Mouse (Mus musculus): Measurements from ENCODE around the gene Cox6b1.

The Cox6b1 gene

DNA sequence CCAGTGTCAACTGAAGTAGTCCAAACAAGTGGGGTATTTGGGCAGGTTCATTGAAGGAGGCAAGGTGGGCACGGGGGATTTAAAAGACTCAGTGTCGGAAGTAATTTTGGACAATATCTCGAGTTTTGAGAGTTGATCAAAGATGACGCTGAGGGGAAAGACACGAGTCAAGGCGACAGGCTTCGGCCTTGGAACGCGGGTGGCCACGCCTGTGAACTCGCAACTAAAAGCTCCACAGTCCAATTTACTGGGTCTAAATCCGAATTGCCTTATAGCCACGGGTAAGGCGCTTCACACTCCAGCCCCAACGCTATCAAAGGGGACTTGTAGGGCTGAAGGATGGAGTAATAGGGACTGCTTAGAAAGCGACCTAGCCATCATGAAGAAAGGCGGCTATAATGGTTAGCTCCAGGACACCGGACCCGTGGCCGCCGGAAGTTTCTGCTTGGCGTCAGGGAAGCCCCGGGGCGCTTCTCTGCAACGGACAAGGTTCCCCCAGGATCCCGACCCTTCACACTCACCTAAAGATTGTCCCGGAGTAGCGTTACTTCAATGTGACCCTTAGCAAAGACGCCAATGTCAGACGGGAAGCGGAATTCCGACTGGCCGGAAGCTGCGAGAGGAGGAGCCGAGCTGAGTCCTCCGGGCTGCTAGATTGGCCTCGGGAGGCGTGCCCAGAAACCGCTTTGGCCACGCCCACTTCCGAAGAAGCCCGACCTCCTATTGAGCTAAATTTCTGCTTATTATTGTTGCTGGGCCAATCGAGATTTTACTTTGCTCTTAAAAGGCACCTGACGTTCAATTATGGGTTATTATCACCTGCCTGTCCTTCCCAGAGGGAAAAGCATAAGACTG, at the start of gene Cox6b1:
Gene Cox6b1 (minus strand): TSS at position 622 of the 855 bp plus-strand sequence.
- peak; percentile 84 to 87 for DNase-seq

DNA sequence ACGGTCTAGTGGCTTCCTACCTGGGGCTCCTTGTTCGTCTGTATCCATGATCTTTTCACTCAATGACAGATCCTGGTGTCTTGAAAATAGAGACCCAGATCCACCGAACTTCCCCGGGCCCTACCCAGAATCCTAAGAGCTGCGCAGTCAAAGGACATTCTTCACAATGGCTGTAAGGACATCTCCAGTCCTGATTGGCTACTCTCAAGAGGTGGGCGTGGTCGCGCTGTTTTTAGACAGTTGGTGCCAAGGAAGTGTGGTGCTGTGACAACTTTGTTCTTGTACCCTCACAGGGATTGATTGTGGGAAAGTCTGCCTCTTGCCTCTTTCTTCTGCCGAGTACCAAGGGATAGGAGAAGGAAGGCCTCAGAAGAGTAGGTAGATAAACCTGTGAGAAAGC, 45.5 kb upstream of the Cox6b1 start, which contains the start of gene Pmis2:
Gene Pmis2 (minus strand): TSS at position 126 of the 400 bp plus-strand sequence.
- DNase-seq: no peak

DNA sequence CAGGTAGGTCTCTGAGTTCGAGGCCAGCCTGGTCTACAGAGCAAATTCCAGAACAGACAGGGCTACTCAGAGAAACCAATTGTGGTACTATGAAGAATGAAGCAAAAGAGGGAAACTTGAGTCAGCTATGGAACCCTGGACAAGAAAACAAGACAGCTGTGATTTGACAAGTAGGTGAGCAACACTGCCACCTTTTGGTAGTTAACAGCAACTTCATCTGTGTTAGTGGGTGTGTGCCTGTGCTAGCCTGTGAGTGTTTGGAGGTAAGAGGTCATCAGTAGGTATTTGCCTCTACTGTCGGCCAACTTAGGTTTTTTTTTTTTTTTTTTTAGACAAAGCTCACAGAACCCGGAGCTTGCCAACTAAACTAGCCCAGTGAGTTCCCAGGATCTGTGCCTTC, 43.3 kb upstream of the Cox6b1 start:
- DNase-seq: no peak

DNA sequence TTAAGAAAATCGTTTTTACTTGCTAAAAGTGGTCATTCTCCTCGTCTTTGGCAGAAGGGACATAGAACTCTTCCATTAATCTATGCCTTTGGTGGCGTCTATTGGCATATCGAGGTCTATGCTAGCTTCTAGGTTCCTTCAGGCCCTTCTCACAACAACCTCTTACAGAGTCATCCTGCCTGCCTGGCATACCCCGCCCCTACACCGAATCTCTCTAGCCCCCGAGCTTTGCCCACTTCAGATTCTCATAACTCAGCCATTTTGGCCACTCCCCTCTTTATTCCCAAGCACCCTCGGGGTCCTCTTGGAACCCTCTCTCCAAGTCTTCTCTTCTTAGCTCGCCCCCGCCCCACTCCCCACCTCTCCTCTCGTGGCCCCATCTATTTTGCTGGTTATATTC, 39.4 kb upstream of the Cox6b1 start:
- DNase-seq: peak in 1 of 2 experiments; percentile 18

DNA sequence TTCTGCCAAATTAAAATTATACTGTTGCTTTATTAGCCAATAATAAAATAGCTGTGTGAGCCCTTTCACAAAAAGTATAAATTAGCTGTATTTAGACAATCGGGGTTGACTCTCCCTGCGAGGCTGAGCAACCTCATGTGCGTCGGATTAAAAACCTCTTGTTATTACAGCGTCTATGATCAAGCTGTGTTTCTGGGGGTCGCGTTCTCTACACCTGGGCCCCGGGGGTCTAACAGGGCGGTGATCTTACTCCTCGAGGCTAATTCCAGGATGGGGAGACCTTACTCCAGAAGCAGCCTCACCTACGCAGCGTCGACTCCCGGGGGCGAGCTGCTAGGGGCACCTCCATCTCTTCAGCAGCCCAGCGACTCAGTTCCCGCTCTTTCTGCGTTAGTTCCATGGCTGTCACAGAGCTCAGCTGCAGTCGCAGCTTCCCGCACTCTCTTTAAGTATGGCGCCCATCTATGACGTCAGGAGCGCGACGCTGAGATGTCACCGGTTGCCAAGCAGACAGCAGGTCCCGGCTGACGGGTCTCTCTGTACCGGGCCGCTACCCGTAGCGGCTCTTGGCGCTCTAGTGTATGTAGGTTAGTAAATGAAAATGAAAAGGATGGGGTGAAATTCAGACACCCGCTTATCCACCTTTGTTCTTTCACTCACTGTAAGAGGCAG, 38.7 kb upstream of the Cox6b1 start, which contains the start of gene Haus5:
Gene Haus5 (minus strand): TSS at position 466 of the 672 bp plus-strand sequence.
- peak; percentile 90 to 93 for DNase-seq

DNA sequence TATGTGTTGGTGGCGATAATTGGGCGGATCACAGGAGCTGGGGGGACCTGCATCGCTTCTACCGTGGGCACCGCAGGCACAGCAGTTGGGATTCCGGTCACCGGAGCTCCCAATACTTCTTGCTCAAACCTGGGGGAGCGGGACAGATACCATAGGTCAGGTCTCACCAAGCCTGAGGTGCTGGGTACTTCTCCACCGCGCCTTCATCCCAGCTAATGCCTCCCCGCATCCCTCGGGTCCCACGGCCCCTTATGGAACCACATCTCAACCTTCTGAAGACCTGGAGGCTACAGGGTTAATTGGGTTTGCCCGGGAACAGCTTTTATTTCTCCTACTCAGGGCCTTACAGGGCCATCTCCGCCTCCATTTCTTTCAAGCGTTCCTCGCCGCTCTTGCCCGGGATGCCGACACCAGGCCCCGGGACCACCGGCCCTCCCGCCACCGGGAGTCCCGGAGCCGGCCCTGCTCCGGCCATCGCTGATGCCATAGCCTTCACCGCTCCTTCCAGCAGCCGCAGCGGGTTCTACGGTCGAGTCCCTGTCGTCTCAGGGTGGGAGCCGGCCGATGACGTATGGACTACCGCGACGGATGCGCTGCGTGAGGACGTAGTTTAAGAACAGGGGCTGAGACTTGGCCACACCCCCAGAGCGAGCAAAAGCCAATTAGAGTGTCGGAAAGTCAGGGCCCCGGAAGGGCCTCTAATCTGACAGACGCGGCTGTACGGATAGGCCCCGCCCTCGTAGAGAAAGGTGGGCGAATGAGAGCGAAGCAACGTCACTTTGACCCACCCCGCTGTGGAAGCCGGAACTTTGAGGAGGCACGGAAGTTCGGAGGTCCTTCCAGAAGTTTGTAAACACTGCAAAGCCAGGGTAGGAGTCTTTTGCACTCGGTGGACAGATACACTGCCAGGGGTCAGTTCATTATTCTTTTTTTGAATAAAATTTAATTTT, 23.9 kb upstream of the Cox6b1 start, which contains the start of gene Rbm42:
Gene Rbm42 (minus strand): TSS at position 727 of the 950 bp plus-strand sequence.
- peak; percentile 96 to 100 for DNase-seq

DNA sequence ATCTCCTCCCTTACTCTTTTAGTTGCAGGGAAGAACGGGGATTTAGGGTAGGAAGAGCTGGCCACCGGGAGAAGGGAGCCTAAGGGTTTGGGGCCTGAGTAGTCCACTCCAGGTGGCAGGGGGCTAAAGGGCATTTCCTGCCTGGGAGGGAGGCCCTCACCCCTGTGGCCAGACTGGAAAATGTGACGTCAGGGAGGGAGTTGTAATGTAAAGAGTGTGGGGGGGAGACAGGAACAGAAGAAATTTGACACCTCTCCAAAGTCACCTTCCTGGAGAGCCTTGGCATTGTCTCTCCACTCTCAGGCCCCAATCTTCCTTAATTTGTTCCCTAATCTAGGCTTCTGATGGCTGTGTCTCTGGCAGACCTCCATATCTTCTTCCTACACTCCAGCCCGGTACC, 13.1 kb upstream of the Cox6b1 start:
- DNase-seq: no peak

DNA sequence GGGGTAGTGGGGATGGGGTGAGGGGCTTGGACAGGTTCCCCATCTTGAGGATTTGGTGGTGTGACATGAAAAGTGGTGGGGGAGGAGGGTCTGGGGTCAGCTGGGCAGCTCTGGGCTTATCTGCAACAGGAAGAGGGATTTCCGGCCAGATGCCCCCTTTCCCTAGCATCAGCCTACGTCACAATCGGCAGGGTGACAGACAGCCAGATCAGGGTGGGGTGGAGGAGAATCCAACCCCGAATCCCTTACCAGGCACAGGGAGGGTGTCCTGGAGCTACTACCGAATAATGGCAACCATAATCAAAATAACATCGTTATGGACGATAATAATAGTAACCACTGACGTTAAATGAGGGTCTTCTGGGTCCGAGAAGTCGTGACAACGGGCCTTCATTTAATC, 10.4 kb upstream of the Cox6b1 start:
- no peak for DNase-seq

DNA sequence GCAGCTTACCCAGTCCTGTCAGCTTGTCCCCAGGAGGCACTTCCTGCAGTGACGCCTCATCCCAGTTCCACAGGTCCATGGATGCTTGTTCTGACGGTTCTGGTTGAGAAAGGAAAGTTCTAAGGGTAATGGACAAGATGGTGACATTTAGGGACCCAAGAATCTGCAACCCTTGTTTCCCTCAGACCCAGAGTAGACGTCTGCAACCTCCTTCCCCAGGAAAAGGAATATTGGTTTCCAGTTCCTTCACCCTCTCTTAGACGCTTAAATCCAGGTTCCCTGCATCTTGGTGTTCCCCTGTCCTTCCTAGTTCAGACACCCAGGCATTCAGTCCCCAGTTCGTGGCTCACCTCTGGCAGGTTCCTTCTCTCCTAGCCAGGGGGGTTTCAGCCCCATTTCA, 9.8 kb upstream of the Cox6b1 start, which contains the start of gene Etv2:
Gene Etv2 (minus strand): TSS at position 101 of the 400 bp plus-strand sequence.
- no peak for DNase-seq

DNA sequence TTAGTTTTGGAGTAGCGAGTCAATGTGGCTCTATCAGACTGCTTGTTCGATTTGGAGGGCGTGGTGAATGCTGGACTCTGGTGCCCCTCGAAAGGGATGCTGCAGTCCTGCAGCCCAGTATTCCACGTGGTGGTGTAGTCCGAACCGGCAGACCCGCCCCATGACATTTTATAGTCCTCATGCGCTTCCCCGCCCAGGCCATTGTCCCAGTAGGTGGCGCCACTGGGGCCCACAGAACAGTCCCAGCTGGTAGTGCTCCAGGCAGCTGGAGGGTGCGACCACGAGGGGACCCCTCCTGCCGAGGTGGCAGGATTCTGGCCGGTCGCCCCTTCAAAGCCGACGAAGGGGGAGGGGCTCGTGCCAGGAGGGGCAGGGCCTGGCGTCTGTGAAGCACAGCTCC, 8.7 kb upstream of the Cox6b1 start:
- peak in 1 of 2 experiments; percentile 28 for DNase-seq

DNA sequence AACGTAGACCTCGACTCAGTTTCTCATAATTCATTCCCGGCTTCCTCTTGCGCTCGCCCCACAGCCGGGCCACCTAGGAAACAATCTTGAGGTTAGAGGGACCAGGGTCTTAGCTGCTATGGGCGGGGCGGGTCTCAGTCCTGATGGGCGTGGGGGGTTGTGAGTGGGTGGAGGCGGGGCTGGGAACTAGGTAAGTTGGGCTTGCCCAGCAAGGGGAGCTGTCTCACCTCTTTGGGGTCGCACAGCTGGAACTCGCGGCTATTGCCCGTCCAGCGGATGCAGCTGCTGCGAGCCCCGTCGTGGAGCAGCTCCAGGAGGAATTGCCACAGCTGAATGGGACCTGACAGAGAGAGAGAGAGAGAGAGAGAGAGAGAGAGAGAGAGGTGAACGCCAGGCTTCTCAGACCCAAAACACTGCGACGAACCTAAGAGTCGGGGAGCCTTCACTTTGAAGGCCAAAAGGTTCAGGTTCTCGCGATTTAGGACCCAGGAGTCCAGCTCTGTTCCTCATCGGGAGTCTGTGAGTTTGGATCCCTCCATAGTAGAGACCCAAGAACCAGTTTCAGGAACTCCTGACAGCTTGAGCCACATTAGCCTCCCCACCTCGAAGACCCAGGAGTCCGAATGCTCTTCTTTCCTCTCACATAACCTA, 7.9 kb upstream of the Cox6b1 start:
- DNase-seq: no peak

DNA sequence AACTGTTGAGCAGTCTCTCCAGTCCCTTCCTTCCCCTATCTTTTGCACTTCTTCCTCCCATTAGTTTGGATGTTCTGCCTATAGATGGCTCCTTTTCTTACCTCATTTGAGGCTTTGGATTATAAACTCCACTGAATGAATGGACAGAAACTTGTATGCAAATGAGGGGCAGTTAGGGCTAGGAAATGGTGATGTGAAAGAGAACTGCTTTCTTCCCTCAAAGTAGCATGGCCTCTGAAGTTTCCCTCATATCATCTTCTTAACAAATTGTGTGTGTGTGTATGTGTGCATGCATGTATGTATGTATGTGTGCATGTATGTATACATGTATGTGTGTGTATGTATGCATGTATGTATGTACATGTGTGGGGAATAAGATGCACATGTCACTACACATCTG, 3.1 kb upstream of the Cox6b1 start:
- no peak for DNase-seq

DNA sequence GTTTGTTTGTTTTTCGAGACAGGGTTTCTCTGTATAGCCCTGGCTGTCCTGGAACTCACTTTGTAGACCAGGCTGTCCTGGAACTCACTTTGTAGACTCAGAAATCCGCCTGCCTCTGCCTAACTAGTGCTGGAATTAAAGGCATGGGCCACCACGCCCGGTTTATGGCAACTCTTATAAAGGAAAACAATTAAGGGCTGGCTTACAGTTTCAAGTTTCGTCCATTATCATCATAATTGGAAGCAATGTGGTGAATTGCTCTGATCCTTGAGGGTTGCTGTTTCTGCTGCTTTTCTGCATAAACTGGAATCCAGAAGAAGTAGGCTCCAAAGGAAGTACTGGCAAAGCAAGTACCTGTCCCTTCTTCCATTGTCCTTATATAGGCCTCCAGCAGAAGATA, 696 bp upstream of the Cox6b1 start:
- no peak for DNase-seq

DNA sequence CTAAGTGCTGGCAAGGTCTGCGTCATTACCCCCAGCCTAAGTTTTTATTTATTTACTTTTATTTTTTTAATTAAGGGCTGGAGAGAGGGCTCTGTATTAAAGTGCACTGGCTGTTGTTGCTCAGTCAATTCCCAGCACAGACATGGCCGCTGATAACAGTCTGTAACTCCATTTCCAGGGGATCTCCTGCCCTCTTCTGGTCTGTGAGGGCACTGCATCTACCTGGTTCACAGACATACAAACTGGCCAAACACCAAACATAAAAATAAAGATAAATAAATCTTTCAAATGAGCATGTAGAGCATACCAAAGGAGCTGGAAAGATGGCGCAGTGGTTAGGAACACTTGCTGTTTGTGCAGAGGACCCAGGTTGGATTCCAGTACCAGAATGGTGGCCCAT, 6.7 kb downstream of the Cox6b1 start:
- DNase-seq: peak in 1 of 2 experiments; percentile 25

DNA sequence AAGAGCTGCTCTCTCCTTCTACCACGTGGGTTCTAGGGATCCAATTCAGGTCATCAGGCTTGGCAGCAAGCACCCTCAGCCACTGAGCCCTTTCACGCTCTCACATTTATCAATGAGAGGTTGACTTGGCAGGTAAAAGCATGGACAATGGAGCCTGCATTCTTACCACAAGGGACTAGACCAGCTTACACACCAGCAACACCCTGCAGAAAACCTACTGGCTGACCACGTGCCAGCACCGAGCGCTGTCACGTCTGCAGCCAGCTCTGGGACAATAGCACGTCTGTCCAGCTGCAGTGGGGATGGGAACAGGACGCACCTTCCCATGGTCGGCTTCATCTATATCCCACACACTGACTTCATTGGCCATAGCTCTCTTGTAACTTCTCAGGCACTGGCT, 7.3 kb downstream of the Cox6b1 start:
- DNase-seq: no peak

DNA sequence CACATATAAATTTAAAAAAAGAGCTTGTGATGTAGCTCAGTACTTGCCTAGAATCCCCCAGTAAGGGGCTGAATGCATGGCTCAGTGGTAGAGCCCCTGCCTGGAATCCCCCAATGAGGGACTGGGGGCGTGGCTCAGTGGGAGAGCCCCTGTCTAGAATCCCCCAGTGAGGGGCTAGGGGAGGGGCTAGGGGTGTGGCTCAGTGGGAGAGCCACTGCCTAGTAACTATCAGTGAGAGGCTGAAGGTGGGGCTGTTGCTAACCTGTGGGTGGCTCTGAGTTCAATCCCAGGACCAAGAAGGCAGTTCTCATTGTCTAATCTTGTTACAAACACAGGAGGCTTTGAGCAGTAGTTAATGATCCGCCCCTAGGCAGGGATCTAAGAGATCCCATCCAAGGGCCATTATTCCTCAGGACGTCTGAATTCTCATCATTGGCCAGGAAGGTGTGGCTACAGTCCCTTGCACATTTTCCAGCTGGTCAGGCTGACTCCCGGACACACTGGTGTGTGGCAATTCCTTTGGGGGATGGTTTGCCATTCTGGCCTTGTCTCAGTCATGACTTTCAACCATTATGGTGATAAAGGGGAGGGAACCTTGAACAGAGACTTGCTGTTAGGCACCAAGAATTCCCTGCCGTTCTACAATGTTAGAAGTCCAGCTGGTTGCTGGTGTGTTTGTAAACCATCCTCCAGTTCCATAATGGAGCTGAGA, 10.7 kb downstream of the Cox6b1 start:
- no peak for DNase-seq

DNA sequence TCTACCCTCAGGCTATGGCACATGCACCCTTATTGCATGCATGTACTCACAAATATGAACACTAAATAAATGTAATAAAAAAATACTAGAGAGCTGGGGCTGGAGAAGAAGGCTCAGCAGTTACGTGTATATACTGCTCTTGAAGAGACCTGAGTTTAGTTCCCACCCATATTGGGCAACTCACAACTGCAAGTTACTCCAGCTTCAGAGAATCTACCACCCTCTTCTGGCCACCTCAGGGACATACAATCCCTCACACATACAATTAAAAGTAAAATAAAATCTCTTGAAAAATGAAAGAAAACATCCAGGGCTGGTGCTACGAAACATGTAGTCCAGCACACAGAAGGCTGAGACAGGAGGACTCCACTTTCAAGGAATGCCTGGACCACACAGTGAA, 11.5 kb downstream of the Cox6b1 start:
- DNase-seq: no peak

DNA sequence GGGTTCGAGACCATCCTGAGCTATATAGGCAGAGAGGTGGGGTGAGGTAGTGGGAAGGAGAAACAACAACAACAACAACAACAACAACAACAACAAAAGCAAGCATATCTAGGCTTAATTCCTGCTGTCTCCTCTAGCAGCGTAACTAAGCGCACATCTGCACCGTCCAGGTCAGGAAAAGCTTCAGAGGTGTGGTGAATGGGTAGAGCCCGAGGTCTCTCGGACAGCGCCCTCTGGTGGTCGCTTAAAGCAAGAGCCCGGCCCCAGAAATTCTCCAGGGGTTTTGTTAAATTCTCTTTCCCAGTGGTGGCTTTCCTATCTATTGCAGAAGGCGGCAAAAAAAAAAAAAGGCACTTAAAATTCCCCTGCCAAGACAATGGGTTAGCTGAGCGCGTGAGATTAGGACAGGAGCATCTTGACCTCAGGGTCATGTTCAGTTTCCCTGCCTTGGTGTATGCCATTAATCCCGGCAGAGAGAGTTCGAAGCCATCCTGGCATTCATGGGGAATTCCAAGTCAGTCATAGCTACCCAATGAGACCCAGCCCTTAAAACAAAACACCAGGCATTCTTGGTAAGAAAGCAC, 12.3 kb downstream of the Cox6b1 start:
- peak; percentile 57 to 76 for DNase-seq

DNA sequence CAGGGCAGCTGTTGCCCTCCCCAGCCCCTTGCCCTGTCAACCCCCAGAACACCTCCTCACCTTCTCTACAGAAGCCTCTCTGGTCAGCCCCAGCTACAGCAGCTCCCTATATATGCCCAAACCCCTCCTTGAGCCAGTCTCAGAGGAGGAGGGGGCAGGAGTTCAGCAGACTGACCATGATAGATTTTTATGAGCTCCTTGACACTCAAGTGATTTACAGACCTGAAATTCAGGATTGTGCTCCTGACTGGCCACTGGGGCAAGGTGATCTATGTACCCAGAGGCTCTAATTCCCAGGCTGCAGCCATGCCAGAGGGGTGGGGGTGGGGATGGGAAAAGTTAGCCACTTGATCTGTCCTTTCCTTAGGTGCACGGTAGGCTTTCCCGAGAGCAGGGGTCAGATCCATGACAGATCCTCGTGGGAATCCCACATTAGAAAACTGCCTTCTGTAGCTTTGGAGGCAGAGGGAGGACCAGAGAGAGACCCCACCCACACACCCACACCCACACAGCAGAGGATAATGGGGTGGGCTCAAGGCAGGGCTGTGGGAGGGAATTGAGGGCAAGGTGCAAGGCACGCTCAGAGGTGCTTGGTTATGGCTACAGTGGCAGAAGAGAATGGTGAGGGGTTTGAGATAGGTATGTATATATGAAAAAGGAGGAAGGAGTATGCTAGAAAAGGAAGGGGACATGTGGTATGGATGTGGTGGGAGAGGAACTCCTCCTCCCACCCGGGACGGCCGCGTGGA, 13.1 kb downstream of the Cox6b1 start, which contains the start of gene Upk1a:
Gene Upk1a (minus strand): TSS at position 194 of the 749 bp plus-strand sequence.
- no peak for DNase-seq

DNA sequence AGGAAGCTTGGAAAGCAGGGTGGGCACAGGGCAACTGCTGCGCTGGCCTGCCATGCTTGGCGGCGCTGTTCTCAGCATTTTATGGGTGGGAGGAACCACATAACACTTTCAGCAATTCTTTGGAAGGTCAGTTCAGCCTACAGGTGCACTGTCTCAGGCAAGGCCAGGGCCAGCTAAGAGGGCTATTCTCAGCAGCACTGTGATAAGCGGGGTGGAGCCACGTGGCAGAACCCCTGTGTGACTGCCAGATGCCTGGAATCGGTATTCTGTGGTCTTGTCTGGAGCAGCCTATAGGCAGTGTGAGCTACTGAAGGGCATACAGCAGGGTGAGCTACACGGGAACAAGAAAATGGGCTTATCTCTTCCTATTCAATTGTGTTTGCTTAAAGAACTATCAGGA, 15.9 kb downstream of the Cox6b1 start:
- no peak for DNase-seq

All from cerebellum, adult 18-20 months (tissue).